Mouse (Mus musculus) A20 (cell line): Measurements from ENCODE around the gene Dgcr8.
A peak's percentile ranks its signal among the peaks of the same experiment; 100 is the strongest.

Experiments used
- DNase-seq: peaks from one replicate; pipeline ENCODE4 v3.0.0-alpha.2; 2011; ENCODE audit warnings: low read depth, low spot score

Dgcr8 gene

DNA sequence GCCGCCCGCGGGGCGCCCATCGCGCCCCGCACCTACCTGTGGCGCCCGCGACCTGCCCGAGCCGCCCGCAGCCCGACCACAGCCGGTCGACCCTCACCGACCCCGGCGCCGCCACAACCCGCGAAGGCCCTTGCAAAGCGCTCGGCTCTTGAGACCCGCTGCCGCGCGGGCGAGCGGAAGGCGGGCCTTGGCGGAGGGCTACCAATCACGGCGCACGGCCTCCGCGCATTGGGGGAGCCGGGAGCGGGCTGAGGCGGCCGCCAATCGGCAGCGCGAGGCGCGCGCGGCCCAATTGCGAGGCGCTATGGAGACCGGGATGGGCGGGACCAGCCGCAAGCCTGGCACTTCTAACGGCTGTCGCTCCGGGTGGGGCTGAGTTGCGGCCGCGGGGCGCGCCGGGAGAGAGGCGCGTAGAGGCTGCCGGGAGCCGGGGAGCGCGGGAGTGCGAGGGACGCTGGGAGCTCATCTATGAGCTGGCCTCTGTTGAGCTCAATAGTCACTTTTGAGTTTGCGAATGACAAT, at the start of gene Dgcr8:
Gene Dgcr8 (minus strand): TSS at position 180 of the 522 bp plus-strand sequence.
- DNase-seq: peak; percentile 99

GRCm38 (mm10) chr16:18337261-18337660, 48.2 kb upstream of the Dgcr8 start:
- DNase-seq: no peak

DNA sequence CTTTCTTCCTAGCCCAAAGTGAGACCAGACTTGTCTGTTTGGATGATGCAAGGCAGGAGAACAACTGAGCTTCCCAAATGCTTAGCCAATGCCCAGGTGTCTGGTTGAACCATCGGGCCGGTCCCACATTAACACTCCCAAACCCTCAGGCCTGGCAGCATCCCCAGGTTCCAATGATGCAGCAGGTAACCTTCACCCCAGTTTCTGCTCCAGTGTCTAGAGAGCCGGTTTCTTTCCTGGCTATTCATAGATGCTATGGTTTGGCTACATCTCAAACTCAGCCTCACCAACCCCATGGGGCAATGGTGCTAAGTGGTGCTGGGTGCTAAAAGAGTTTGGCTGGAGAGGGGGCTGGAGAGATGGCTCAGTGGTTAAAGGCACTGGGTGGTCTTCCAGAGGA, 46.9 kb upstream of the Dgcr8 start:
- DNase-seq: no peak

GRCm38 (mm10) chr16:18333976-18334375, 44.9 kb upstream of the Dgcr8 start:
- peak; percentile 11 for DNase-seq

GRCm38 (mm10) chr16:18328524-18328923, 39.5 kb upstream of the Dgcr8 start:
- no peak for DNase-seq

DNA sequence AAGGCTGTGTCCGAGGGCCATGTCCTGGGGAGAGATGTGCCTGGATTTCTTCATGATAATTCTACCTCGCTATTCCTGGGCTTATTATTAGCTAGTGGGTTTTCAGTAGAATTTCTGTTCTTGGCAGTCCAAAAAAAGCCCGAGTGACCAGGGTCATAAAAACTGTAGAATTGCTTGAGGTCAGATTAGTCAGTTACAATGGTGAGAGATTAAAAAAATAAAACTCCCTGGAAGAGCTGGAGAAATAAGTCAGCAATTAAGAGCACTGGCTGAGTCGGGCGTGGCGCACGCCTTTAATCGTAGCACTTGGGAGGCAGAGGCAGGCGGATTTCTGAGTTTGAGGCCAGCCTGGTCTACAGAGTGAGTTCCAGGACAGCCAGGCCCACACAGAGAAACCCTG, 38.9 kb upstream of the Dgcr8 start:
- no peak for DNase-seq

- DNase-seq: no peak
Measured at GRCm38 (mm10) chr16:18325741-18326140, 36.7 kb upstream of the Dgcr8 start.

DNA sequence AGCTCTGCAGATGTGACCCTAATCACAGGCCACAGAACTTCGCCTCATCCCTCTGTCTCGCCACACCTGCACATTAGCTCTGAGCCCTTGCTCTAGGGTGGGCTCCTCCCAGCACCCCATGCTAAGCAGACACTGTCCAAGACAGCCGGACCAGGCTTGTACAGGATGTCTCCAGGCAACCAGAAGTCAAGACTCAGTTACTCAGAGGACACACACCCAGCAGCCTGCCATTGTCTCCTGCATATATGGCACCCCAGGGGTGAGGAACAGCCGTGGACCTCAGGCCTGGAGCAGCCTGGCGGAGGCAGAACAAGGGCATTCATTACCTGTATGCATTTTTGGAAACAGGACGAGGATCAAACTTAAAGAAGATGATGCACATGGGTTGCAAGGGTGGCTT, 35.0 kb upstream of the Dgcr8 start:
- no peak for DNase-seq

DNA sequence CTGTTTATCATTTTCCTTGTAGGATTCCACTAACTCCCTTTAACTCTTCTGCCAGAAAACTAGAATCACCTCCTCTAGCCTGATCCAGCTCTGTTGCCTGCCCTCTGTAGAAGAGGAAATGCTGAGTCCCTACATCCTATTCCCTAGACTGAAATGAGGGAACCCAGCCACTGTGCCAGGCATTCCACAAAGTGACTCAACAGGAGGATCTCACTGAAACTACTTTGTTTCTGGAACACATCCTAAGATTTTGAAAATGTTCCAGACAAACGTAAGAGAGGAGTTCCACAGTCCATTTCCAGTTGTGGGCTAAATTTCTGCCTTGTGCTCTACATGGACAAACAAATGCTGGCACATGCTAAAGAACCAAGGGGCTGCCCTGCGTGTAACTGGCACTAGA, 34.4 kb upstream of the Dgcr8 start:
- DNase-seq: no peak

DNA sequence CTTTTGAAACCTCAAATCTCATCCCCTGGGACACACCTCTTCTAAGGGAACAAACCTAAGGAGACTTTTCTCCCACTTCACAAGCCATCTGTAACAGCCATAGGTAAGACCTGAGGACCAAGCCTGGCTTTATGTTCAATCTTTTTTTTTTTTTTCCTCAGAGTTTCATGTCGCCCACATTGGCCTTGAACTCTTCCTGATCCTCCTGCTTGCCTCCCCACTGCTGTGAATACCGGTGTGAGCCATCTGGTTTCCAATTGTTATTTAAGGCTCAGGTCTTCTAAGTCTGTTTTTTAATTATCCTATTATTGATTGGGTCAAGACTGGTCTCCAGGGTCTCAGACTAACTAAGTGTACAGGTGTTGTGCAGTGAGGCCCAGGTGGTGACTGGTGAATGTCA, 32.4 kb upstream of the Dgcr8 start:
- DNase-seq: no peak

DNA sequence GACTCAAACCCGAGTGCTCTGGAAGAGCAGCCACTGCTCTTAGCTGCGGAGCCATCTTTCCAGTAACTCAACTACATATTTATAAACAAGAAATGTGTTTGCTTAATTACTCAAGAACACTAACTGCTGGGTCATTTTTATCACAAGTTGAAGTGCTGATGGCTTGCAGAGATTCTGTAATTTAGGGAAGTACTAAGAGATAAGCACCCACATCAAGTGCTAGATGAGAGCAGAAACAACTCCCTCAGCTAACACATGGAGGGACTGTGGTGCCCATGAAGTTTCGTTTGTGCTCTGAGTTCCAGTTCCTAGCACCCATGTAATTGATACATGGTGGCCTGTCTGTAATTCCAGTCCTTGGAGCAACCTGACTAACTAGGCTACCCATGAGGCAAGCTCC, 29.9 kb upstream of the Dgcr8 start:
- no peak for DNase-seq

DNA sequence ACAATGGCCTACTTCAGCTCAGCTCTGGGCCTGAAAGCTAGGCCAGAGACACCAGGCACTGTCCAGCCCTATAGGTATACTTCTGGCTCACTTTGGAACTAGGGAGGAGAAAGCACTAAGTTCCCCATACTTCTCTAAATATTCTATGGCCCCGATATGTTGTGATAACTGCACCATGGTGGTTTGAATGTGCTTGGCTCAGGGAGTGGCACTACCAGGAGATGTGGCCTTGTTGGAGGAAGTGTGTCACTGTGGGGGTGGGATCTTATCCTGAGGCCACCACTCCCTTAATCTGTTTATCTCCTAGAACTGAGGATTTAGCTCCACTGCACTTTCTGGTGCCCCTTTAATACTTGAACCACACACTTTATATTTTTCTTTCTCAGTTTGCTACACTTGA, 19.1 kb upstream of the Dgcr8 start:
- no peak for DNase-seq

- DNase-seq: peak; percentile 50
Measured at GRCm38 (mm10) chr16:18289614-18290013, 568 bp upstream of the Dgcr8 start.

DNA sequence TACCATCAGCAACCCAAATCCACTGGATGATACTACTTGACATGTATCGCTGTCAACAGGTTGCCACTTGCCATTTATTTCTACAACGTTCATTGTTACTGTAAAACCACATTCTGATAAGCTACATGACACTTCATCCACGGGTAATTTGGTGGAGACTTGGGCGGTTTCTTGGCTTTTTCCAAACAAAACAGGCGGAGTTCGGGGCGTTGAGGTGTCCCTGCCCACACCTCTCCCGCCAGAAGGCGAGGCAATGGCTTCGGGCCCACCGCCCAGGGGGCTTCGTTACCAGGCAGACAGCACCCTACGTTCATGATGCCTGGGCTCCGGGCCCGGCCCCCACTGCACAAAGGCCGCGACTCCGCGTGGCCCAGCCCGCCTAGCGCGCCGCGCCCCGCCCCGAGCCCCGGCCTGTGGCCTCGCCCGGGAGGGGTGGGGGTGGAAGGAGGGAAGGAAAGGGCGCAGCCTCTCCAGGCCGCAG, 425 bp downstream of the Dgcr8 start:
- DNase-seq: no peak

DNA sequence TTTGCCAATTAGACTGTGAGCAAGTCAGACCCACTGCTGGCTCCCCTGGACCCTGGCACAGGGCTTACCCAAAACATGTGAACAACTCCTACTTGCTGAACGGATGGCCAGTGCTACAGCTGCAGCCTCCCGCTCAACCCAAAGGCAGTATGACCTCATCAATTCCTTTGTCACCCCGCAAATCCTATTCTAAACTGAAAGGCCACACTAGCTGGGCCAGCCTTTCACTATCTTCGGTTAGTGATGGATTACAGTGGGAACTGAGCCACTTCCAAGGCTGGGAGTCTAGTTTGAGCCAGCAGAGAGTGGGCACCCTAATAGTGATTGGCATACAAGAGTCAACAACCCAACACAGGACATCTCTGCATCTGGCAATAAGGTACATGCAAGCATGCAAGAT, 880 bp downstream of the Dgcr8 start:
- peak; percentile 38 for DNase-seq

DNA sequence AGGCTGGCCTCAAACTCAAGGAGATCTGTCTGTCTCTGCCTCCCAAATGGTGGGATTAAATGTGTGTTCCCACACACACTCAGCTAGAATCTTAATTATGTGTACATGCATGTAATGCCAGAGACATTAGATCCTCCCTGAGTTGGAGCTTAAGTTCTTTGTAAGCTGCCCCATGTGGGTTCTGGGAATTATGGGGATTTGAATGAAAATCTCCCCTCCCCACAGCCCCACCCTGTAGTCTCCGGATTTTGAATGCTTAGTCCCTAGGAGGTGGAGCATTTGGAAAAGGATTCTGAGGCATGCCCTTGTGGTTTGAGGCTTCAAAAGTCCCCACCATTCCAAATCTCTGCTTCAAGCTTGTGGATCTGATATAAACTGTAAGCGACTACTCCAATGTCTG, 13.9 kb downstream of the Dgcr8 start:
- DNase-seq: no peak

- DNase-seq: peak; percentile 44
Measured at GRCm38 (mm10) chr16:18268182-18268581, 20.9 kb downstream of the Dgcr8 start.

DNA sequence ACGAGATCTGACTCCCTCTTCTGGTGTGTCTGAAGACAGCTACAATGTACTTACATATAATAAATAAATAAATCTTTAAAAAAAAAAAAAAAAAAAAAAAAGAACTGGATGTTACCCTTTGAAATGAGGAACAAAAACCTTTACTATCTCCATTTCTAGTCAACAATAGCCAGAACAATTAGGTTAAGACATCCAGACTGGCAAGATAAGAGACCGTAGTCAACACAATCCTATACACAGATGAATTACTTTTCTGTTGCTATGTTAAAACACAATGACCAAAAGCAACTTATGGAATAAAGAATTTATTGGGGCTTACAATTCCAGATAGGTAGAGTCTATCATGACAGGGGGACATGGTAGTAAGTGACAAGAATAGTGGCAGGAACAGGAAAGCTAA, 24.0 kb downstream of the Dgcr8 start:
- DNase-seq: no peak

GRCm38 (mm10) chr16:18258221-18258620, 30.8 kb downstream of the Dgcr8 start, which contains the start of gene Gm49776:
Gene Gm49776 (minus strand): TSS chr16:18258321.
- no peak for DNase-seq

DNA sequence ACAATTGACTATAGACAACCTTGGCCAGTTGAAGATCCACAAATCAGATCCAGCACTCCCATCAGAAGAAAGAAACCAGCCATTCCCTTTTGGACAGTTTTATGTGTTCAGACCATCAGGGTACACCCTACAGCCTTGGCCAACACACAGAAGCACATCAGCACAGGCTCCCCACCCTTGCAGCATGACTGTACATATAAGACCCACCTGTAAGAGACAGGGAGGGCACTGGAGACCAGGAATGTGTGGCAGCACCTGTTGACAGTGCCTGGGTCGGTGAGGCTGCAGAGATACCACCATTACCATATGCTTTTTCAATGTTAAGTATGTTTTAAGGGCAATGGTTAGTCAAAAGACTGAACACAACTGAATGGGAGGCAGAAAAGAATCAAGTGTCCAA, 35.2 kb downstream of the Dgcr8 start:
- peak; percentile 11 for DNase-seq

- no peak for DNase-seq
Measured at GRCm38 (mm10) chr16:18252736-18253135, 36.3 kb downstream of the Dgcr8 start.

DNA sequence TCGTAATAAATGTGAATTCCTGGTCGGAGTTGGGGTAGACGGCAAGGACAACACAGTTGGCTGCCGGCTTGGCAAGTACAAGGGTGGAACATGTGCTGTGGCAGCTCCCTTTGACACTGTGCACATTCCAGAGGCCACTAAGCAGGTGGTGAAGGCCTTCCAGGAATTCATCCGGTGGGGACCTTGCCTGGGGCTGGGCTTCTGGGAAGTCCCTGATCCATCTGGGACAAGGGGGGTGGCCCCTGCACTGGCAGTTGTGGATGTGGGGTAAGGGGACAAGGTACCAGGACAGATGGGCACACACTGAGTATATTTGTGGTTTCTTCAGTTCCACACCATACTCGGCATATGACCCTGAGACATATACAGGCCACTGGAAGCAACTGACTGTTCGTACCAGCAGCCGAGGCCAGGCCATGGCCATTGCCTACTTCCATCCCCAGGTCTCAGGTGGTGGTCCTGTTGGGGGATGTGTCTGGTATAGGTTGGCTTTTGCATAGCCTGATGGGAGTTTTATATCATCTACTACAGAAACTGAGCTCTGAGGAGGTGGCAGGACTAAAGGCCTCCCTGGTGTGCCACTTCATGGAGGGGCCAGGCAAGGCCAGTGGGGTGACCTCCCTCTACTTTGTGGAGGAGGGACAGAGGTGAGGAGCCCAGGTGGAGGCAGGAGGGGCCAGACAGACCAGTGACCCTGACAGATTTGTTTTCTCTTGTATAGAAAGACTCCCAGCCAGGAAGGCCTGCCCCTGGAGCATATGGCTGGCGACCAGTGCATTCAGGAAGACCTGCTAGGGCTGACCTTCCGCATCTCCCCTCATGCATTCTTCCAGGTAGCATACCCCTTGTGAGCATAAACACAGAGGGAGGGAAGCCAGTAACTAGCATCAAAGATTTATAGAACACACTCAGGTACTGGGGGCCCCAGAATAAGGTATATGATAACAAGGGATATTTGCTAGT, 37.9 kb downstream of the Dgcr8 start:
- peak; percentile 12 for DNase-seq

DNA sequence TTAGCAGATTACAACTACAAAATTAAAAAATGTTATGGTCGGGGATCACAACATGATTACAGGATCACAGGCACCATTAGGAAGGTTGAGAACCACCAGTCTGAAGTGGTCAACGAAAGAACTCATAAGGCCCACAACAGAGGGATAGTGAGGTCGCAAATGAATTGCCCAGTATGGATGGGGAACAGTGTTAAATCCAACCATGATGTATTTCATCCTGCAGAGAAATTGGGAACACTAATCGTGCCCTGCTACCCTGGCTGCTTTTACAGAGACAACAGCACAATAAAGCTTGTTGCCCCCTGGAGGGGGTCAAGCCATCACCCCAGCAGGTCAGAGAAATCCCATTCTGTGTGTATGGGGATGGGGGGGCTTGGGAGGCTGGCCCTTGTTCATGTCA, 38.8 kb downstream of the Dgcr8 start:
- peak; percentile 18 for DNase-seq
